Mouse (Mus musculus) adrenal gland, postnatal 25 days (tissue): ENCODE measurements at regions not wholly inside any gene's neighbourhood (a gene's known extent, or its start where the extent isn't known, plus 50 kb on each side); places are given as distances from the start of the nearest gene placed in this dataset.
A peak's percentile ranks its signal among the peaks of the same experiment; 100 is the strongest.

Experiments used
- DNase-seq: peaks from one replicate; pipeline ENCODE4 v3.0.0; 2021; ENCODE audit warnings: mixed read lengths

- DNase-seq = no peak
Measured at GRCm38 (mm10) chr10:45009676-45010075, 57.3 kb upstream of the Prep start.

GRCm38 (mm10) chr10:45009235-45009634 is 57.8 kb upstream of the Prep start:
- DNase-seq = no peak

GRCm38 (mm10) chr10:45004037-45004653 is 62.9 kb upstream of the Prep start:
- DNase-seq = no peak

GRCm38 (mm10) chr10:45003344-45003681 is 63.7 kb upstream of the Prep start:
- DNase-seq = no peak

GRCm38 (mm10) chr10:45002637-45003343 is 64.2 kb upstream of the Prep start:
- DNase-seq = no peak

- peak; percentile 36 for DNase-seq
Measured at GRCm38 (mm10) chr10:45000873-45001859, 65.8 kb upstream of the Prep start.

GRCm38 (mm10) chr10:45000027-45000840 is 66.8 kb upstream of the Prep start:
- no peak for DNase-seq

GRCm38 (mm10) chr10:44997906-44998289 is 69.1 kb upstream of the Prep start:
- no peak for DNase-seq

- no peak for DNase-seq
Measured at GRCm38 (mm10) chr10:44997184-44997905, 69.7 kb upstream of the Prep start.

GRCm38 (mm10) chr10:44995756-44996155 is 71.2 kb upstream of the Prep start:
- DNase-seq = no peak

- DNase-seq = no peak
Measured at GRCm38 (mm10) chr10:44994385-44995281, 72.4 kb upstream of the Prep start.

- no peak for DNase-seq
Measured at GRCm38 (mm10) chr10:44993470-44994260, 73.3 kb upstream of the Prep start.

- DNase-seq = no peak
Measured at GRCm38 (mm10) chr10:44989539-44989938, 77.5 kb upstream of the Prep start.

- no peak for DNase-seq
Measured at GRCm38 (mm10) chr10:44988756-44989155, 78.2 kb upstream of the Prep start.

- DNase-seq = no peak
Measured at GRCm38 (mm10) chr10:44987615-44988014, 79.4 kb upstream of the Prep start.

GRCm38 (mm10) chr10:44981913-44982312 is 85.1 kb upstream of the Prep start:
- no peak for DNase-seq

- DNase-seq = no peak
Measured at GRCm38 (mm10) chr10:44976815-44977214, 90.2 kb upstream of the Prep start.

GRCm38 (mm10) chr10:44971911-44972310 is 95.1 kb upstream of the Prep start:
- no peak for DNase-seq

GRCm38 (mm10) chr10:44959968-44960367 is 107.0 kb upstream of the Prep start:
- no peak for DNase-seq
